Mouse (Mus musculus): ENCODE results near the gene Lum. TPM values are rescaled to one million over a fixed set of nuclear protein-coding genes. Genes with fewer than 3 reads are reported as not detected.

The Lum gene
- polyA plus RNA-seq, 1 experiment from 2014 or later = 26.6 TPM

Other genes starting within 250 kb of the Lum start
- 63.3 and 70.9 TPM in 2 replicates for gene Dcn, start 85.5 kb upstream of the Lum start, polyA plus RNA-seq (2015; fragmentation: Nextera tagmentation; extraction: Ambion mirVana)
- 0.19 and 0.25 TPM in 2 replicates for gene Kera, start 41.8 kb downstream of the Lum start, polyA plus RNA-seq (2015; fragmentation: Nextera tagmentation; extraction: Ambion mirVana)
- not detected in 2 replicates for gene Epyc, start 78.9 kb downstream of the Lum start, polyA plus RNA-seq (2015; fragmentation: Nextera tagmentation; extraction: Ambion mirVana)
- gene Ccer1, start 127.9 kb downstream of the Lum start, polyA plus RNA-seq (2015; fragmentation: Nextera tagmentation; extraction: Ambion mirVana) = not detected in 2 replicates
- not detected in 2 replicates for gene C030005K15Rik, start 161.6 kb downstream of the Lum start, polyA plus RNA-seq (2015; fragmentation: Nextera tagmentation; extraction: Ambion mirVana)